Mouse (Mus musculus) midbrain, embryonic 16.5 days (tissue): ENCODE results near the gene Plppr5. TPM values are rescaled to one million over a fixed set of nuclear protein-coding genes. Genes with fewer than 3 reads are reported as not detected.
A peak's percentile ranks its signal among the peaks of the same experiment; 100 is the strongest.

Source experiments
- ATAC-seq: fragments of 200-750 bp; cut with Nextera tagmentation; 2 replicates; pipeline ENCODE4 v1.8.0; 2017; ENCODE audit warnings: moderate TSS enrichment
- H3K27ac ChIP-seq: fragments of 300-500 bp; sonication (generic); 2 replicates; pipeline ENCODE4 v1.5.1; 2014; ENCODE audit warnings: mild to moderate bottlenecking, low read length, mixed read lengths
- H3K27me3 ChIP-seq: fragments of 300-500 bp; sonication (generic); 2 replicates; pipeline ENCODE4 v1.6.1; 2014; ENCODE audit warnings: low read depth, low read length, mixed read lengths; ENCODE audit not compliant: control insufficient read depth, insufficient read depth
- H3K36me3 ChIP-seq: fragments of 300-500 bp; sonication (generic); 2 replicates; pipeline ENCODE4 v1.6.1; 2014; ENCODE audit warnings: mild to moderate bottlenecking, low read length, moderate library complexity, mixed read lengths; ENCODE audit not compliant: control insufficient read depth, insufficient read depth
- H3K4me1 ChIP-seq: fragments of 300-500 bp; sonication (generic); 2 replicates; pipeline ENCODE4 v1.6.1; 2014; ENCODE audit warnings: mild to moderate bottlenecking, low read length, mixed read lengths; ENCODE audit not compliant: control insufficient read depth, insufficient read depth
- H3K4me2 ChIP-seq: fragments of 300-500 bp; sonication (generic); 2 replicates; pipeline ENCODE4 v1.6.1; 2014; ENCODE audit warnings: mild to moderate bottlenecking, low read length, mixed read lengths
- H3K4me3 ChIP-seq: fragments of 300-500 bp; sonication (generic); 2 replicates; pipeline ENCODE4 v1.5.1; 2014; ENCODE audit warnings: low read depth, mild to moderate bottlenecking, low read length, moderate library complexity, mixed read lengths
- H3K9ac ChIP-seq: fragments of 300-500 bp; sonication (generic); 2 replicates; pipeline ENCODE4 v1.6.1; 2014; ENCODE audit warnings: low read depth, low read length, mixed read lengths
- H3K9me3 ChIP-seq: fragments of 300-500 bp; sonication (generic); replicated peaks from 2 replicates; pipeline ENCODE4 v1.6.1; 2014; ENCODE audit warnings: mild to moderate bottlenecking, low read length, mixed read lengths; ENCODE audit not compliant: control insufficient read depth, poor library complexity, severe bottlenecking
- WGBS: fragments of 180-500 bp; shearing (Covaris S2); extraction: QIAGEN DNeasy Blood & Tissue Kit; methylation state at CpG from one replicate; pipeline ENCODE4 v1.1.7; 2014; 5-methylcytosine and 5-hydroxymethylcytosine counted together
- polyA plus RNA-seq: library from polyadenylated mRNA; unstranded; fragments of >200 nt; fragmentation: Nextera tagmentation; extraction: Ambion mirVana; gene quantifications from 2 replicates; pipeline ENCODE4 v1.2.1, GENCODE M21; 2015

Gene Plppr5
- polyA plus RNA-seq, 1 experiment from 2014 or later: 10.3 TPM

DNA sequence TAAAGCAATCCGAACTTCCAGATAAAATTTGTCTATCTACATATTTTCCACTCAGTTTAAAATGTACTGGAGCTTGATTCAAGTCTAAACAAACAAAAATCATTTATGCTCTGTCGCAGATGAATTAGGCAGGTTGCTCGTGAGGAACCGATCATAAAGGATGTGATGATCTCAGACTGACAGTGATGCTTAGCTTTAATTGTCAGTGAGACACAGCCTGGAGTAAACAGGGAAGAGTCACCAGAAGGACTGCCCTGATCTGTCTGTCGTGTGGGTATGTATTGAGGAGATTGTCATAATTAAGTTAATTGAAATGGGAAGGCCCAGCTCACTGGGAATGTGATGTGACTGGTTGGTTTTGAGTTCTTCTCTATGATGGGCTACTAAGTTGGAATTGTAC, 149.9 kb downstream of the Plppr5 start:
- Histone ChIP-seq H3K4me1 (peaks cover 4% of the 10 kb centered on the region; the same call in 1 of the 2 replicates), H3K27ac (no peak overlapping the region), H3K9me3 (no peaks in the 10 kb centered on the region), H3K4me3 (no peak overlapping the region), H3K9ac (no peak overlapping the region), H3K27me3 (no peaks in the 10 kb centered on the region), H3K4me2 (no peak overlapping the region), H3K36me3 (no peaks in the 10 kb centered on the region)
- WGBS: 59% methylated on average over 5 of the region's 5 CpGs
- no peak for ATAC-seq

DNA sequence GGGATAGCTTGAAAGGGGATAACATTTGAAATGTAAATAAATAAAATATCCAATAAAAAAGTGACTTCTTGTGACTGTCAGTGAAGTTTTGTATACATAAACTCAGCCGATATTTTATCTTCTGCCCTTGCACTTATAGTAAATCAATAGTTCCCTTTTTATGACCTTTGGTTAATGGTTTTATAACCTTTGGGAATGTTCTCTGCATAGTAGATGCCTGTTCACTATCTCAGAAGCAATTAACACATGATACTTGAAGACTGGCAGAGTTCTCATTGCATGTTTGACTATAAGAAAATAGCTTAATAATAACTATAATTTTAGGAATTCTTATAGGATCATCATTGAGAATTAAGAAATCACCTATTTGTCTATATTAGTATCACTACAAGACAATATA, 150.9 kb downstream of the Plppr5 start:
- no peak overlapping the region for H3K9ac ChIP-seq

DNA sequence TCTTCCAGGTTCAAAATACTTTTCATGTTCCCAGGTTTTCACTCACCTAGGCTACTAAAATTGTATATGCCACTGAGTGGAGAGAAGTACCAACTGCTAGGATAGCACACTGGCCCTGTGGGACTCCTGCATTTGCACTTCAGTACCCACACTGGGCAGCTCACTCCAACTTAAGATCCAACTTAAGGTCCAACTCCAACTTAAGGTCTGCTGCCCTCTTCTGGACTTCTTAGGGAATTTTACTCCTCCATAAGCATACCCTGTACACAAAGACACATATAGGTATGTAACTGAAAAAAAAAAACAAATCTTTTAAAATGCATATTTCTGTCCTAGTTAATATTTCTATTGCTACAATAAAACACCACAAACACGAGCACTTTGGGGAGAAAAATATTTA, 153.5 kb downstream of the Plppr5 start:
- Histone ChIP-seq H3K4me1 (peaks cover 7% of the 10 kb centered on the region; the same call in 1 of the 2 replicates), H3K36me3 (no peaks in the 10 kb centered on the region), H3K4me3 (no peak overlapping the region), H3K27me3 (no peaks in the 10 kb centered on the region), H3K9ac (no peak overlapping the region), H3K9me3 (no peaks in the 10 kb centered on the region), H3K4me2 (no peak overlapping the region), H3K27ac (no peak overlapping the region)
- no peak for ATAC-seq
- WGBS: 43% methylated on average over 1 of the region's 1 CpGs

More for the DNA sequence above, 150.9 kb downstream of the Plppr5 start:
- 96% methylated on average over 1 of the region's 1 CpGs for WGBS
- H3K36me3 ChIP-seq: no peaks in the 10 kb centered on the region
- H3K4me3 ChIP-seq: no peak overlapping the region
- H3K27me3 ChIP-seq: no peaks in the 10 kb centered on the region
- no peak overlapping the region for H3K27ac ChIP-seq
- no peak overlapping the region for H3K4me2 ChIP-seq
- H3K4me1 ChIP-seq: peaks cover 4% of the 10 kb centered on the region; the same call in 1 of the 2 replicates
- H3K9me3 ChIP-seq: no peaks in the 10 kb centered on the region
- no peak for ATAC-seq

DNA sequence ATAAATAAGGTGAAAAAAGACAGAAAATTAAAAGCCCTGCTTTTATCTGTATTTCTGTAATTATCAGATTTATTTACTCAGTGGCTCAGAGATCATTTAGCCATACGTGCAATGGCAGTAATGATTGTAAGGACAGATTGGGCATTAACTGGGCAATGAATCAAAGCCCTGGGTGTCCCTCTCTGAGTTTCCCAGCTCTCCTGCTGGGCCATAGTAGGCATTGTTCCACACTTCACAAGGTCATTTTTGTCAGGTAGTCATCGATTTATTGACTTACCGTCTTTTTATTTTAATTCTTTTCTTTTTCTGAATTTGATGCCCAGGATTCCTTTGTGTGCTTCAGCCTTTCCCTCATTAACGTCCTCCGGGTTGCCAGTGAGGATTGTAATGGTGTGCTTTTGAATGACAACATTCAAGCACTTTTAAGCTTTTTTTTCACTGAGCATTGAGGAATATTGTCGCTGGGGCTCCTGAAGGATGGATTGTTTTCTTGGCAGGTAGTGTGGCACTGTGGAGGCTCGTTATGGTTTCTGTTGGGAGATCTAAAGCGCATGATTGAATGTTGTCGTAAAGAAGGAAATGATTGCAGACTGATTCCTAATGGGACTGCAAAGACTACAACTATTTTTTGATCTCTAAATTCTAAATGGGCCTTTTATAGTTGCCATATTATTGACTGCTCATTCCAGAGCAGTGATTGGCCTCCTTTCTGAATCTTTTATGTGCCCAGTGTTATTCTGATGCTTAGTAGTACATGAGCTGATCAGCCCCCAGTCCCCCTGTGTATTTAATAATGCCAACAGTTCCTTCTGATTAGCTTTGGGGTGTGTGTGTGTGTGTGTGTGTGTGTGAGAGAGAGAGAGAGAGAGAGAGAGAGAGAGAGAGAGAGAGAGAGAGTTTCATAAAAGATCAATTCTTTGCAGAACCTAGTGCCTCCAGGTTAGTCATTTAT, 154.8 kb downstream of the Plppr5 start:
- Histone ChIP-seq H3K4me3 (no peak overlapping the region), H3K9ac (no peak overlapping the region), H3K9me3 (no peaks in the 10 kb centered on the region), H3K4me1 (peaks cover 7% of the 10 kb centered on the region; the same call in 1 of the 2 replicates), H3K27ac (no peak overlapping the region), H3K4me2 (no peak overlapping the region), H3K36me3 (no peaks in the 10 kb centered on the region), H3K27me3 (no peaks in the 10 kb centered on the region)
- 41% methylated on average over 9 of the region's 9 CpGs for WGBS
- 0 out of 2 replicates have a peak, but pooled peaks have one; percentile 28 for ATAC-seq

DNA sequence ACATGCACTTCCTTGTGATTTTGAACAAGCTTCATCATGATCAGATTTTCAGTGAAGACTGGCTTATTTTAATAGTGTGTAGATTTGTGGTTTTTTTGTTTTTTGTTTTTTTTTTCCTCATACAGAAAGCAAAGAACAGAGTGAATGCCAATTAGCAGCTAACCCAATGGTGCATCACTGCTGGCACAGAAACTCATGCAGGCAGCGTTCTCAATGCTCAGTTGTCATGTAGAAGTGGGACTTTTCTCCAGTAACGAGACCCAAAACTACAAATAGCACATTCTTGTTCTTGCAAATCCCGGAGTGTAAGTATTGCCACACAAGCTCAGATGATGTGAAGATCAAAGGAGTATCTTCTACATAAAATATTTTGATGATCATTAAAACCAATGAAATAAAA, 156.9 kb downstream of the Plppr5 start:
- no peak for ATAC-seq
- WGBS: 54% methylated on average over 3 of the region's 3 CpGs

DNA sequence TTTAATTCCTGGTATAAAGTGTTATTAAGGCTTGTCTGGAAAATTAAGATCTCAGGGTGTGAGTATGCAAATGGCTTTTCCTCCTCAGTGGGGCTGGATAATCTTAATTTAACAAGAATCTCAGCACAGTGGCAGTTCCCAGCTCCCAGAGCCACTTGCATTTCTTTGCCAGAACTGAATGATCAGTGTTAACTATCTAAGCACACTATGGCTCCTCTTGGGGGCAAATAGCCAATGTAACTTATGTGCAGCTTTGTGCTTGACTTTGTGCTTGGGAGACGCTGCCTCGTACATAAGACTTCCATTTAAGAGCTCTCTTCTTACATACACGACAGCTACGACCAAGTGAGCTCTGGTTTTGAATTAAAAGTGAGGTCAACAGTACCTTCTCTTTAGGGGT, 158.0 kb downstream of the Plppr5 start:
- H3K9me3 ChIP-seq: no peaks in the 10 kb centered on the region
- WGBS: 48% methylated on average over 4 of the region's 4 CpGs
- no peak overlapping the region for H3K27ac ChIP-seq
- H3K4me3 ChIP-seq: no peak overlapping the region
- H3K4me2 ChIP-seq: no peak overlapping the region
- no peak overlapping the region for H3K9ac ChIP-seq
- no peaks in the 10 kb centered on the region for H3K36me3 ChIP-seq
- H3K4me1 ChIP-seq: peaks cover 7% of the 10 kb centered on the region; the same call in 1 of the 2 replicates
- no peak for ATAC-seq
- no peaks in the 10 kb centered on the region for H3K27me3 ChIP-seq

More for the DNA sequence above, 156.9 kb downstream of the Plppr5 start:
- H3K4me1 ChIP-seq: peaks cover 7% of the 10 kb centered on the region; the same call in 1 of the 2 replicates
- no peaks in the 10 kb centered on the region for H3K9me3 ChIP-seq
- H3K4me3 ChIP-seq: no peak overlapping the region
- H3K4me2 ChIP-seq: no peak overlapping the region
- no peaks in the 10 kb centered on the region for H3K27me3 ChIP-seq
- H3K9ac ChIP-seq: no peak overlapping the region
- H3K36me3 ChIP-seq: no peaks in the 10 kb centered on the region
- H3K27ac ChIP-seq: no peak overlapping the region

Other genes with a start within 250 kb of the Plppr5 start
- 32.2 and 44.7 TPM in 2 replicates for gene Plppr4, start 214.0 kb upstream of the Plppr5 start, polyA plus RNA-seq